Mouse (Mus musculus) adrenal gland, adult 8-10 months (tissue): ENCODE data around the gene Mphosph9. TPM values are rescaled to one million over a fixed set of nuclear protein-coding genes. Genes with fewer than 3 reads are reported as not detected.
"Not testable (repeated sequence)": the region's sequence is repeated elsewhere in the genome, so short reads cannot be mapped to it uniquely, and the experiment has no call there.

Source experiments
- DNase-seq: peaks from one replicate; pipeline ENCODE4 v3.0.0; 2022
- total RNA-seq, 4 experiments: library from RNA; stranded (reverse); gene quantifications; 2 replicates each; pipeline ENCODE4 v1.2.4; 2022

Gene Mphosph9
- total RNA-seq, 4 experiments from 2014 or later: 9.3 to 17.8 (median 12.9) TPM

DNA sequence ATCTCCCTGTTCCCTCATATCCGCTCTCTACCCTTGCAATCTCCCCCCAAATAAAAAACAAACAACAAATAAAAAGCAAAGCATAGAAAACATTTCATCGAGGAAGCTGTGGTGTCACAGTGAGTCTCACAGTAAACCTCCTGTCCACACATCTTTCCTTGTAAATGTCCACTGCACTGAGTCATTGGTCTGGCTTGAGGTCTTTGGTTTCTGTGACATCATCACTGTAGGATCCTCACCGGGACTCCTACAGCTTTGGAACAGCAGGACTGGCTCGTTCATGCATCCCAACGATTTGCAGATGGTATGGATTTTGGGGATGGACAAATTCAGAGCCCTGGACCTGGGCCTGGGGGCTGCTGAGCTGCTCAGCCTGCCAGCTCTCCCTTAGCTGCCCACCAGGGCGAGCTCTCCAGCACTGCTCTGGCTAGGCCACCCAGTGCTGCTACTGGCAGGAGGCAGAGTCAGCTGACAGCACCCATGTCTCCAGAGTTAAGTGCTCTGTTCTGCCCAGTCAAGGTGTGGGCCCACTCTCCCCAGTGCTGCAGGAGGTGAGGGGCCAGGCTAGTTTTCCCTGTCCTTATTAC, 14.1 kb upstream of the Mphosph9 start:
- not testable (repeated sequence) for DNase-seq

DNA sequence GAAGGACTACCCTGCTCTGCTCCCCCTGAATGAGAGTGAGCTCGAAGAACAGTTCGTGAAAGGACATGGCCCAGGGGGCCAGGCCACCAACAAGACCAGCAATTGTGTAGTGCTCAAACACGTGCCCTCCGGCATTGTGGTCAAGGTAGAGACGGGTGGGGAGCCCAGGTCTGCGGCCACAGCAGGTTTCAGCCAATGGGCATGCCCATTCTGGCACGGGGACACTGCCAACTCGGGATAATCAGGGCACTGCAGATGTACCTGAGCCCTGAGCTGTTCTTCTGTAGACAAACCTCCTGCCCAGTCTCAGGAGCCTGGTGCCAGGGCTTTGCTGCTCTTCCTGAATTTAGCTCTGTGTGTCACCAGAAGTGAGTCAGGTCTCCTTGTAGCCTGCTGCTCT, 11.0 kb upstream of the Mphosph9 start:
- DNase-seq: no peak

DNA sequence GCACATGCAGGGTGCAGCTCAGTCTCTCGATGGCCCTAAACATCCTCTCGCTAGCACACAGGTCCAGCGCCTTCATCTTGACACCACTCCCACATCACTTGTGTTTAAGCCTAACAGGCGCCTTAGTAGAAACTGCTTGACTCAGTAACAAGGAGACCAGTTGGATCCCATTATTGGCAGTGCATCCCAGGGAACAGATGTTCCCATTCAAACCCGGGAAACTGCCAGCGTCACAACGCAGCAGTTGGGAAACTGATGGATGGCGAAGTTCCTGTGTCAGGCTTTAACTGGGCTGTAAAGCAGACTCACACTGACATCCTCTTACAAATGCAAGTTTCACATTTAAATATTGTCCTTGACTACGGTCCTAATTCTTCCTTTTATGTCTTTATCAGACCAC, 10.1 kb upstream of the Mphosph9 start:
- DNase-seq: no peak

DNA sequence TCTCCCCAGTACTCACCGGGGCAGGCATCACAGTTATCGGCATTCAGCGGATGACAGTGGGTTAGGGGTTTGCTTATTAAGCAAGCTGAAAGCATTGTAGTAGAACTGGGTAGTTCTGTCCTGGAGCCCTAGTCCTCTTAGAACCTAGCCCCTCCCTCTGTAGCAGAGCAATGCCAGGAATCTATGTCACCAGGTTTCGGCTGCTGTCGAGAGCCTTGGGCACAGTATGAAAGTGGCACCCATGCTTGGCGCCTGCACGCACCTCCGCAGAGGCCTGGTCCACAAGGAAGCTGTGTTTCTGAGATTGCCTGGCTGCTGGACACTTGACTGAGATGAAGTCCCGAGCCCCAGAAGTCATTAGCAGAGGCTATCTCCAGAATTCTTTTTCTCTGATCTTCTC, 9.3 kb upstream of the Mphosph9 start:
- DNase-seq: no peak

DNA sequence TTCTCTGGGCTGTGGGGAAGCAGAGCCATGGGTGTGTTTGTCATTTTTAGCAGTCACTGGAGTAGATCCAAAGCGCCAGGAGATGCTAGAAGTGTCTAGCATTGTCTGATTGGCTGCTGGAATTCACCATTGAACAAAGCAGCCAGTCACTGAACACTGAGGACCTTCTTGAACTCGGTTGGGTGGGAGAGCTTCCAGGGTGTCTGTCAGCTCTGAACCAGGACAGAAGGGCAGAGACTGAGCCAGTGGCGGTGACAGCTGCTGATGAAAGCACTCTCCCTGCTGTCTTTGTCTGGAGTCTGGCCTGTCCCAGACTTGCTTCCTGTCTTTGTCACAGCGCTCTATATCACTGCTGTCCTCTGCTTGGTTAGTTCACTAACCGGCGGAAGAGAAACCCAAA, 6.6 kb upstream of the Mphosph9 start:
- no peak for DNase-seq

DNA sequence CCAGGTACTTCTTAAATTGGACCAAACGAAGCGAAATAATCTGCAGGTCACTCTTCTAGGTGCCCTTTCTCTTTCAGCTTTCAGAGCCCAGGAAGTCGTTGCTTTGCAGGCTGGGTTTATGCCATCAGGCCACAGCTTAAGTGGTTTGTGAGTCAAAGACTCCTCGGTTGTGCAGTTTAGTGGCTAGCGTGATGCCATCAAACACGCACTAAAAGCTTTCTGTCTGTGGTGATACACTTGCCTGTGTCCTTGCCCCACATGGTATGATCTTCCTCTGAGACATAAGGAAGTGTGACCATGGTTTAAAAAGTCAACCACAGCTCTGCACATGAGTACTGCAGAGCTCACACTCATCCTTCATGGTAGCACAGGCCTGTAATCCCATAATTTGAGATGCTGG, 2.3 kb upstream of the Mphosph9 start:
- DNase-seq: no peak

DNA sequence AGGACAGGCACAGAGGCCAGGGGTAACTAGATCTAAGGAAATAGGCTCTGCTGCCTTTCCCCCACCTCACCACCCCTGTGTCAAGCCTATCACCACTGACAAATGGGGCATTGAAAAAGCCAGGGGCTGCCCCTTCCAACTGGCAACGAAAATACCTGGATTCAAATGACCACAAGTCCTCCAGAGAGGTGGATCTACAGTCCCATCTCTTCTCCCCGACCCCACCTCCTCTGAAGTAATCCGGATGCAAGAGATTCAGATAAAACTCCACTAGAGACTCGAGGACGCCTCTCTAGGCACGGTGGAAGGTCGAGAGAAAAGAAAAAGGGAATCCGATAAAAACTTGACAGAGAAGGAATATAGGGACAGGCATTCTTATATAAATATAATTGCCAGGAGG, 943 bp downstream of the Mphosph9 start:
- no peak for DNase-seq

DNA sequence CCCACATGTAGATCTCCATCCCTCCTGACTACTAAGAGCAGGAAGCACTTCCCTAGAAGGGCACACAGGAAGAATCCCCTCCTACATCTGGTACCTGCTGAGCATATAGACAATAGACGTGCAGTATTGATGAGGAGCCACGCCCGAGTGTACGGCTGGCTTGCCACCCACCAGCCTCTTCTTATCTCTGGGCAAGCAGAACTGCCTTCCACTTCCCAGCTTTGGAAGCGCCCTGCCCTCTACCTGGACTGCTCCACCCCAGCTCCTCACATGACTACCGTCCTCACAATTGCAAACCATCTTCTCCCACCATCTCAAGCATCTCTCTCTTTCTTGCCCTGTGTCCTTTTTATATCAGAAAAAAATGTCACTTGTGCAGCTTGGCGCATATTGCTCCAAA, 10.1 kb downstream of the Mphosph9 start:
- DNase-seq: no peak

DNA sequence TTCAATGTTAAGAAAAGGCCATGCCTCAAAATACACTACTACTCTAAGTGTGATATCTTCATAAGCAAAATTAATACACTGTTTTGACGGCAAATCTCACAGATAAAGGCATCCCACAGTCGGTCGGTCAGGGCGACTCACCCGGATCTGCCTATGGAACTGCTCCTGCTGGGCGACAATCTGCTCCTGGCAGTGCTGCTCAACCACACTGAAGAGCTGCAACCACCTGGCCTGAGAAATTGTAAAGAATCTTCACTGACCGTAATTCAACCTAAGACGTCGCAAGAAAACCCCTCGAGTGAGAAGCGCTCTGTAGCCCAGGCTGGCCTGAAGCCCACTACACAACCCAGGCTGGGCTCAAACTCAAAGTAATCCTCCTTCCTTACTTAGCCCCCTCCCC, 11.8 kb downstream of the Mphosph9 start:
- DNase-seq: no peak

DNA sequence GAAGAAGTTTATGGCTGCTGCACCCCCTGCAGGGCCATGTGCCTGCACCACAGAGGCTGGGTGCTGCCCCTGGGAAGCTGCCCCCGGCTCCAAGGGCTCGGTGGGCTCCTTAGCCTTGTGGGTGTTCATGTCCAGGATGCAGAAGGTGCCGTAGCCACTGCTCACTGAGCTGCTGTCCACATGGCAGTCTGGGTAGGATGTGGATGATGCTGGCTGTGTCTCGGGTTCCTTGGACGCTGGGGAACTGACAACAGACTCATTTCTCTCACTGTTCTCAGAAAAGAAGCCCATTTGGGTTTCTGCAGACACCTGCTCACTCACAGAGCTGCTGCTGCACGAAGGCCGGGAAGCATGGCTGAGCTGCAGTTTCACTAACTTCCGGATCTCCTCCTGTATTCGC, 12.3 kb downstream of the Mphosph9 start:
- no peak for DNase-seq

DNA sequence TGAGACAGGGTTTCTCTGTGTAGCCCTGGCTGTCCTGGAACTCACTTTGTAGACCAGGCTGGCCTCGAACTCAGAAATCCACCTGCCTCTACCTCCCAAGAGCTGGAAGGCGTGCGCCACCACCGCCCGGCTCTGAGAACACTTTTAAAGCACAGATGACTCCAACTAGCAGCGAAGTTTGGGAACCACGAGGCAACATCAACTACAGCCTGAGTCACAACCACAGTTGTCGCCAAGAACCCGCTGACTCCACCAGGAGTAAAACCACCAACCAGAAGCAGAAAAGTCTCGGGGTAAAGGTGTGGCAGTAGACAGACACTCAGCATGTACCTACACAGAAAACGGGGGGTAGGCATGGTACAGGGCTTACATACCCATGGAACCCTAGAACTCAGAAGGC, 17.7 kb downstream of the Mphosph9 start:
- DNase-seq: no peak

DNA sequence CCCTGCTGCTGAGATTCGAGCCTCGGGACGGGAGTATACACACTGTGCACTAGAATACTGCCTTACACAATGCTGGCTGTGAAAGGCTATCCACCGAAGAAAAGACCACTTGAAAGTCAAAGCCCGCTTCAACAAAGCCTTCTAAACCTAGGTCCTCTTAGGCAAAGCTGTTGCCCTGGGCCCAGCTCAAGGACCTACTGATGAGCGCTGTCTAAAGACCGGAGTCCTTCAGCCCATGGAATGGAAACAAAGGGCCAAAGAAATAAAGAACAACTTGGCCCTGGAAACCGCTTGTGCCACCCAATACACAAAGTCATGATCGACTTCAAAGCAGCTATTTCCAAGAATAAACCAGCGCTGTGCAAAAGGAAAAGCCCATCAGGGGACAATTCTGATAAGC, 18.6 kb downstream of the Mphosph9 start:
- no peak for DNase-seq

DNA sequence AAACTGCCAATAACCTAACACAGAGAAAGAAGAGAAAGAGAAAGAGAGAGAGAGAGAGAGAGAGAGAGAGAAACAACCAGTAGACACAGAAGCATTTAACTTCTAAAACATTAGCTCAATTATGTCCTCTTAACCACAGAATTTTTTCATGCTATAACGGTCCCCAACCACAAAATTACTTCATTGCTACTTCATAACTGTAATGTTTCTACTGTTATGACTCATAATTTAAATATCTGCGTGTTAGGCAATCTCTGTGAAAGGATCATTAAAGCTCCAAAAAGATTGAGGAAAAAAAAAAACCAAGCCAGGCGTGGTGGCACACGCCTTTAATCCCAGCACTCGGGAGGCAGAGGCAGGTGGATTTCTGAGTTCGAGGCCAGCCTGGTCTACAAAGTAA, 24.9 kb downstream of the Mphosph9 start:
- DNase-seq: not testable (repeated sequence)

DNA sequence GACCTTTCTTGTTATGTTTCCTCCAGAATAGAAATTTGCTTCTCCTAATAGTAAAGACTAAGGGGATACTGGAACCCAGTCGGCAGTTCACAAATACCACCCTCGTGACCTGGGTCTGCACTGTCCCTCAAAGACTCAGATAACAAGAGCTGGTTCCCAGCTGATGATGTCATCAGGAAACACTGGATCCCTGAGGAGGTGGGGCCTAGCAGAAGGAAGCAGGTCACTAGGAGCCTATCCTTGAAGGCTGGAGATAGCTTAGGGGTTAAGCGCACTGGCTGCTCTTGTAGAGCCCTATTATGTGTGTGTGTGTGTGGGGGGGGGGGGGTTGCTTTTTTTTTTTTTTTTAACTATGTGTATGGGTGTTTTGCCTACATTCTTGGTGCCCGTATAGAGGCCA, 27.6 kb downstream of the Mphosph9 start:
- DNase-seq: no peak

DNA sequence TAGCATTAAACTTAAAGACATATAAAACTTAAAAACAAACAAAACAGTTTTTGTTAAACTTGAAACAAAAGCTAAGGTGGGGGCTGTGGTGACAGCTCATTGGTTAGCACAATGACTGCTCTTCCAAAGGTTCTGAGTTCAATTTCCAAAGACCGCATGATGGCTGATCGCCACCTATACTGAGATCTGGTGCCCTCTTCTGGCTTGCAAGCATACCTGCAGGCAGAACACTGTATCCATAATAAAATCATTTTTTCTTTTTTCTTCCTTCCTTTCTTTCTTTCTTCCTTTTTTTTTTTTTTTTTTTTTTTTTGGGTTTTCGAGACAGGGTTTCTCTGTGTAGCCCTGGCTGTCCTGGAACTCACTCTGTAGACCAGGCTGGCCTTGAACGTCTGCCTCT, 28.5 kb downstream of the Mphosph9 start:
- DNase-seq: not testable (repeated sequence)

DNA sequence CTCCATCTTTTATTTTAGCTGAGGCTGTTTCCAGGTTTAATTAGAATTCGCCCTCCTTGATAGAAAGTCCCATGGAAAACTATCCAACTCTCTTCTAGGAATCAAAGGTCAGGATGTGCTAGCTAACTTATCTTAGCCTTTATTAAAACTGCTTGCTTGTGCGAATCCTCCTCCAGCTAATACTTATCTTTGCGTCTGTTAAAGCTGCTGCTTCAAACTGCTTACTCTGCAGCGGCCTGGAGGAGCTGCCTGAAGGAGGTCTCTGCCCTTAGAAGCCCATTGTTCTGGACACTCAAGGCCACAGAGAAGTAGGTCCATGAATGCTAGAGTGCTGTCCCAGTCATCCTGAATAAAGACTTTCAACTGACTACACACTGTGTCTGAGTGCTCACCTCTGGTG, 31.3 kb downstream of the Mphosph9 start:
- DNase-seq: no peak

DNA sequence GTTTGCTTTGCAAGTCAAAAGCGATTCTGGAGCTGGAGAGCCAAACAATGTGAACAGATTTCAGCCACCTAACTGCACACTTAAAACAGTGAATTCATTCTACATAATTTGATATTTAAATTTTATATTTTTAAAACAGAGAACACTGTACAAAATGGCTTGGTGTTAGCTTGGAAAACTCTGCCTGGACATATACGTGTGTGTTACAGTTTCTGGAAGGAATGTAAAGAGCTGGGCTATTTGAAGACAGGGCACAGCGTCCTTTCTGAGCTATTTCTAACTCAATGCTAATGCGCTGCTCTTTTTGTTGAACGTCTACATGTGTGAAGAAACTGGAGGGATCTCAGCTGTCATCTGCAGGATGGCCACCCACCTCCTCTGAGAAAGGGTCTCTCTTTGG, 33.8 kb downstream of the Mphosph9 start:
- no peak for DNase-seq

DNA sequence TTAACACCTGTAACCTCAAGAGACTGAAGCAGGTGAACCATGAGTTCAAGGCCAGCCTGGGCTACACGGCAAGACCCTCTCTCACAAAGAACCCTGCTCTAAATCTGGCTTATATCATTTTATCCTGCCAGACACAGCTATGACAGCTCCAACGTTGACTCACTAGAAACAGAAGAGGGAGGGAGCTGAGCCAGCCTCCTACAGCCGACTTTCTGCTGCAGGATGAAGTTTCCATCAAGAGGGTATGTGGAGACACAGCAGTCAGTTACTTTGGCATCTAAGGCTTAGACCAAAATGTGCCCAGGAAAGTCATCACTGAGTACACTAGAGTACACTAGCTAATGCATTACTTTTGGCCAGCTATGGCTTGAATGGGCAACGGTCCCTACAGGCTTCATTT, 37.6 kb downstream of the Mphosph9 start:
- DNase-seq: no peak

DNA sequence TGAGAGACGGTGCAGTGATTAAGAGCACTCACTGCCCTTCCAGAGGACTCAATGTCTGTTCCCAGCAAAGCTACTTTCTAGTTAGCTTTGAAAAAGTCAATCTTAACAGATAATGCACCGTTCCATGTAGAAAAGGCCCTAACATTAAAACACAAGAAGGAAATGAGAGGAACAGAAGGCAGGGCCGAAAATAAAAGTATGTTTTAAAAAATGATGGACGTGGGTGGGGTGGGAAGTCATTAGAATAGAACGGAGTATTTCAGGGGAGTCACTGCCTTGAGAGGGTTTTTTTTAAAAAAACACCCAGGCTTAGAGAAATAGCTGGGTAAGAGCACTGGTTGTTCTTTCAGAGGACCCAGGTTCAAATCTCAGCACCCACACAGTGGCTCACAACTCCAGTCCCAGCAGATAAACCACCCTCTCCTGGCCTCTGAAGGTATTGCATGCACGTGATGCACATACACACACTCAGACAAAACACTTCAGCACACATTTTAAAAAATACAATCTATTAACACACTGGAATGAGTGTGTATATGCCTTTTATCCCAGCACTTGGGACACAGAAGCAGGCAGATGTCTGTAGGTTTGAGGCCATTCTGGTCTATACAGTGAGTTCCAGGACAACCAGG, 40.0 kb downstream of the Mphosph9 start:
- DNase-seq: no peak

DNA sequence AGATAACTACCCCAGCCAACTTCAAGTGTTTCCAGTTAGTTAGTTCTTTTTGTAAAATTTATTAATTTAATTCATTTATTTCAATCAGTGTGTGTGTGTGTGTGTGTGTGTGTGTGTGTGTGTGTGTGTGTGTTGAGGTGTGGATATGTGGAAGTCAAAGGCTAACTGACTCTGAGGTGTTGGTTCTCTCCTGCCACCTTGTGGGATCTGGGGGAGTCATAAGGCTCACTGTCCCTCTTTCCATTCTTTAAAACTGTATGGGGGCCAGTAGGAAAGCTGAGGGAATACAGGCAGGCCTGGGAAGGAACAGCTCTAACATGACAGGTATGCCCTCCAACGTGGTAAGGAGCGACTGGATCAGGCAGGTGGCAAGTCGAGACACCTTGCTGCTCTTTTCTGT, 43.4 kb downstream of the Mphosph9 start:
- DNase-seq: no peak

DNA sequence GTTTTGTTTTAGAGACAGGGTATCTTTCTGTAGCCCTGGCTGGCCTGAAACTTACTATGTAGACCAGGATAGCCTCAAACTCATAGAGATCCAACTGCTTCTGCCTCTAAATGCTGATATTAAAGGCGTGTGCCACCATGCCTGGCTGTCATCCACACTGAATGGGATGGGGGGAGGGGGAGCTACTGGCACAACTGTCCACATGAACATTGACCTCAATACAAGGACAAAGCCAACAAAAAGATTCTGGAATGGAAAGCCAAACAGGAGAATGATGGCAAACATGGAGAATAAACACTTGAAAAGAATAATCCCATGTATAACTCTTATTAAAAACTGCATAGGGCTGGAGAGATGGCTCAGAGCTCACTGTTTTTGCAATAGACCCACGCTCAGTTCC, 44.9 kb downstream of the Mphosph9 start:
- no peak for DNase-seq

DNA sequence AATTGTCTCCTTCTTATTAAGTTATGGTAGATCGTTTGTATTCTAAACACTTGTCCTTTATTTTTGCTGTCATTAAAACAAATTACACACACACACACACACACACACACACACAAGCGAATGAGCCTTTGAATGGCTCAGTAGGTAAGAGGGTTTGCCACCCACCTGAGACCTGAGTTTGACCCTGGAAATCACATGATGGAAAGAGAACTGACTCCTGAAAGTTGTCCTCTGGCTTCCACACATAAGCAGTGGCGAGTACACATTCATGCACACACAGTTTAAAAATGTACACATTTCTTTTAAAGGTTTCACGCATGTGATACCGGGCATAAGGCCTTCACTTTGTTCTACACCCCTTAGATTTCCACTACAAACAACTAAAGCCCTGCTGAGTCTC, 57.5 kb downstream of the Mphosph9 start:
- no peak for DNase-seq

DNA sequence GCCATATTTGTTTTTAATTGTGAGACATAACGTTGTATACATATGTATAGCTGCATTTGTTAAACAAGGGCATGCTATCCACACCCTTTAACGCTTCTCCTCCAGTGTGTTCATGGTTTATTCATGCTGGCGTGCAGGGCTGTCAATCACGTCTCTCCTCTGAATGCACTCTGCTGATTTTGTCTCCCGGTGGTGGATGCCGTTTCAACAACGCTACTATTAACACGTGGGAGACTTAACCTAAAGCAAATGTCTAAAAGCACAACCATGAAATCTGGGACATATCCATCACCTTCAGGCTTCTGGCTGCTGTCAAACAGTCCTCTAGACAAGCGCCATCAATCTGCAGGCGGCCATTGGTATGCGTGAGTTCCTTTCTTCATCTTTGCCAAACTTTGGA, 58.1 kb downstream of the Mphosph9 start:
- no peak for DNase-seq

DNA sequence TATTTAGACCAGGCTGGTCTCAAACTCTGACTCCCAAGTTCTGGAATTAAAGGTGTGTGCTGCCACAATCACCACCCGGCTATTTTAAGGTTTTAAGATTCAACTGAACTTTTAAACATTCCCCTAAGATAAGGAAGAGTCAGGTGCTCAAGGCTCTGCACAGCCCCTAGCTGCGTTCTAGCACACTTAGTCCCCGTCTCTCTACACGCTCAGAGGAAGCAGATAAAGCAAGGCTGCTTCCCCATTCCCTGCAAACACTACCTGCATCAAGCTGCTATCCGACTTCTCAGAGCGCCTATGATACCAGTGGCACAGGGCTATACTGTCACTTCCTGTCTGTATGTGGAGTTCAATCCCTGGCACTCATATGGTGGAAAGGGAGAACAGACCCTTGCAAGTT, 60.1 kb downstream of the Mphosph9 start:
- DNase-seq: no peak

DNA sequence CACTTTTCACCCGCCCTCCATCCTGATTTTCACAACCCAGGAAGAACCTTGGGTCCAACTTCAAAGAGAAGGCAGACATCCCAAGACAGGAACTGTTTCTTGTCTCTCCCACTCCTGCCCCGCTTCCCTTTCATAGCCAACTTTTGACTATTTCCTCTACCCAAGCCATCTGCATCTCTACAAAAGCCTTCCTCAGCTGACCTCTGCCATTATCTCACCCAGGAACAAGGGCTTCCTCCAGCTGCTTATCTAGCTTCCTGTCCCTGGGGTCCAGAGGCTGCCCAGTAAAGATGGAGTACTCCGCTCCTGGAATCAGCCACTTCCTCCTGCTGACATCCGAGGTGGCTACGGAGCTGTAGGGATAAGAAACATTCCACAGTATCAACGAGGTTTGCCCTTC, 61.0 kb downstream of the Mphosph9 start:
- no peak for DNase-seq
